Mouse (Mus musculus) adipocyte (in vitro differentiated cells): ENCODE measurements around the gene Lrrc8b.
A peak's percentile ranks its signal among the peaks of the same experiment; 100 is the strongest.

Source experiments
- DNase-seq: peaks from one replicate; pipeline ENCODE4 v3.0.0-alpha.2; 2016; ENCODE audit warnings: low spot score

Lrrc8b gene

GRCm38 (mm10) chr5:105415198-105415791, at the start of gene Lrrc8b:
Gene Lrrc8b, plus strand, starts transcription at chr5:105415775.
- DNase-seq, result peak; percentile 69

DNA sequence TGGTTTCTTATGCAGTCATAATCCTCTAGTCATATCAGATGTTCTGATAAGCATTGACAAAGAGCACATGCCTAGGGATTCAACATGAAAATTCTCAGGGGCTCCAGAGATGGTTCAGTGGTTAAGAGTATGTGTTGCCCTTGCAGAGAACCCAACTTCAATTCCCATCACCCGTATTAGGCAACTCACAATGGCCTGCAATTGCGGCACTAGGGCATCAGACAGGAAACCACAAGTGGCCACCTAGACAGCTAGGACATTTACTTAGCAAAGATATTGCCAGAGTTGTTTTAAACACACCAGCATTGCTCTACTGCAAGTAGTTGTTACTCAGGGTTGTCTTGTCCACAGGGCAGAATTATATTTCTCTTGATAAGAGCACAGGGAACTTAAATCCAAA, 34.1 kb upstream of the Lrrc8b start:
- no peak for DNase-seq

DNA sequence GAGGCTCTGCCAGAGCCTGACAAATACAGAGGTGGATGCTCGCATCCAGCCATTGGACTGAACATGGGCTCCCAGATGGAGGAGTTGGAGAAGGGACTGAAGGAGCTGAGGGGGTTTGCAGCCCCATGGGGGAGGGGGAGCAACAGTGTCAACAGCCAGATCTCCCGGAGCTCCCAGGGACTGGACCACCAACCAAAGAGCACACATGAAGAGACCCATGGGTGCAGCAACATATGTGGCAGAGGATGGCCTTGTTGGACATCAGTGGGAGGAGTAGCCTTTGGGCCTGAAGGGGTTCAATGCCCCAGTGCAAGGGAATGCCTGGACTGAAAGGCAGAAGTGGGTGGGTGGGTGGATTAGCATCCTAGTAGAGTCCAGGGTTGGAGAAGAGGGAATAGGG, 25.2 kb upstream of the Lrrc8b start:
- DNase-seq, result no peak

- DNase-seq, result peak; percentile 53
Observed at GRCm38 (mm10) chr5:105393731-105394130, 21.8 kb upstream of the Lrrc8b start.

GRCm38 (mm10) chr5:105395188-105395587, 20.4 kb upstream of the Lrrc8b start:
- DNase-seq, result no peak

DNA sequence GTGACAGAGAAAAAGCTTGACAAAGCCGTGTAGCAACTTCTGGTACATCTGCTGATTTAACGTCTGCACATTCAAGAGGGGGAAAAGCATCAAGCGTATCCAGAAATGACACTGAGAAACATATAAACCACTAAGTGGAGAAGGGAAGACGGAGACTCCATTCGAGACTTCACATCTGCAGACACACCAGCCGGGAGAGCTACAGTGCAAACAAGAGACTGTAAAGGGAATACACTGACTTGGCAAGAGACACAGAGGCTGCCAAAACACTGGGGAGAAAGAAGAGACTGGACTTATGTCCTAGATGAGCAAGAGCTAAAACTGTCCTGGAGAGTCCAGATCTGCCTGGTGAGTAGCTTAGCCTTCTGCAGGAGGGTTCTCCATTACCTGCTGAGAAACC, 16.6 kb upstream of the Lrrc8b start:
- DNase-seq, result peak; percentile 35

DNA sequence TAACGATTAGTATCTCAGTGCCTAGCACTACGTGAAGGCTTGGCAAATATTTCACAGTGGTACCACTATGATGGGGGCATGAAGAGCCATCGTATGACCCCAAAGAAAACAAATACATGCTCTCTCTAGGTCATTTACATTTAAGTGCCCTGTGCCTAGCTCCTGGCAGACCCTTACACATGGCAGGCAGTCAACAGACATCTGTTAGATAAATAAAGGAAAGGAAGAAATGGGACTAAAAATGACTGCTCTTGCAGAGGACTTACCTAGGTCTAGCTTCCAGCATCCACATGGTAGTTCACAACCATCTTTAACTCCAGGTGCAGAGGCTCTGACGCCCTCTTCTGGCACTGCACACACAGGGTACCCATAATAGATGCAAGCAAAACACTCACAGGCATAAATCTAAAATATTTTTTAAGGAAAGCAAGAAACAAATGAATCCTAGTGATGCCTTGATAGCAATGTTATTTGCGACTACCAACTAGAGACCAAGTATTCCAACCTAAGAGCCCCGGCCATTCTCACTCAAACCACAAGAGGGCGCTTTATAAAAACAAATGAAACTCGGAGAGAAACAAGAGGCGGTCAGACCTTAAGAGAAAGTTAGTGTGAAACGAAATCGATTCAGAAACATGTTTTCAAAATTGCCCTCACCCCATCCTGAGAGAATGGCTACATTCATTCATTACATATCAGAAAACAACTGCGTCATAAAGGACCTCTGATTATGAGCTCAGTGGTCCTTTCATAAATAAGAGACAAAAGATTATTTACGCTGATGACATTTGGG, 15.7 kb upstream of the Lrrc8b start:
- peak; percentile 88 for DNase-seq

GRCm38 (mm10) chr5:105400424-105401375, 14.9 kb upstream of the Lrrc8b start:
- peak; percentile 40 for DNase-seq

DNA sequence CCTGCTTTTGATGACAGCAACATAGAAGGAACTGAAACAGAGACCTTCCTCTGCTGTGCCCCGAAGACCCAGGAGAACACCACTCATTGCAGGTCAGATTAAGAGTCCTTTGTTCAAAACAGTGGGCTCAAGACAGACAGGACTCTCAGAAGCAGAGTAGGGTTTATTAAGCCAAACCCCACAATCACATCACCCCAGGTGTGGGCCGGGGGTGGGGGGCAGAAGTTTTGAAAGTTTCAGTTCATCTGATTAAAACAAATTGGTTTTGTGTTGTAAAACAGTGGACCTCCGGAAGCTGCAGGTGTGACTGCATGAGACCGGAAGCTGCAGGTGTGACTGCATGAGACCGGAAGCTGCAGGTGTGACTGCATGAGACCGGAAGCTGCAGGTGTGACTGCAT, 14.0 kb upstream of the Lrrc8b start:
- no peak for DNase-seq

DNA sequence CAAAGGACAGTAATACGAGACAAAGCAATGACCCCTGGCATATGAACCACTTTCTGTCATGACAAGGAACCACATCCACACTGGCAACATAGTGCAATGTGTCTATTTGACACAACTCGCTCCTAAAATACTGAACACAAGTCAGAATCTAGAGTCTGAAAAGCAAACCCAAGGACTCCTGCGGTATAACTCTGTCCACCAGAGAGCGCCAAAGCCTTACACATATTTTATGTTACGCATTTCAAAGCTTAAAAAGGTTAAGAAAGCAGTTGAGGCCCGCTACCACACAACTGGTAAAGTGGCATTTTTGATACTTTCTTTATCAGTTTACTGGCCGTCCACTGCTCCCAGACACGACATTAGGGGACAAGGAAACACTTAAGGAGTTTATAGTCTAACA, 10.6 kb upstream of the Lrrc8b start:
- DNase-seq, result peak; percentile 85

DNA sequence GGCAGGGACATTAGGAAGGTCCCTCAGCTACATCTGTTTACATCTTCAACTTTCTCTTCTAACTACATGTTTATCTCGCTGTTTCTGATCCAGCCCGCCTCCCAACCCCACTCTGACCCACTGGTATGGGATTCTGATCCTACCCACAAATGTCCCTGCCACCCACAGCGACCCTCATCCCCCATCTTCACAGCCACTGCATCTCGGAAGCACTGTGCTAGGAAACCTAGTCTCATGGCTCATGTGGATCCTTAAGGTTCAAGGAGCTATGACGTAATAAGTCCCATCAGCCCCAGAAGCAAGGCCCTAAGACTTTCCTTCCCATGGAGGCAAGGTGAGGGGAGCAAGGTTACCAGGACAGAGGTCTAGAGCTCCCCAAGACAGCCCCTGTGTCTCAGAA, 7.9 kb upstream of the Lrrc8b start:
- DNase-seq, result no peak

DNA sequence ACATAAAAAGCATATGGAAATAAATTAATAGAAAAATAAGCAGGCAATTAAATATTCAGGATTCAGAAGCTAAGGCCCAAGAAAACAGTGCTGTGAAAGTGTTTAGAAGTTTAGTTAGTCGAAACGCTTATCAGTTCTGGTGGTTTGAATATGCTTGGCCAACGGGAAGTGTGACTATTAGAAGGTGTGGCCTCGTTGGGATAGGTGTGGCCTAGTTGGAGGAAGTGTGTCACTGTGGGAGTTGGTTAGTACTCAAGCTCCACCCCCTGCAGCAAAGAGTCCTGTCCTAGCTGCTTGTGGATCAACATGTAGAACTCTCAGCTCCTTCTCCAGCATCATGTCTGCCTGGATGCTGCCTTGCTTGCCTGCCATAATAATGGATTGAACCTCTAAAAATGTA, 6.5 kb upstream of the Lrrc8b start:
- DNase-seq, result no peak

DNA sequence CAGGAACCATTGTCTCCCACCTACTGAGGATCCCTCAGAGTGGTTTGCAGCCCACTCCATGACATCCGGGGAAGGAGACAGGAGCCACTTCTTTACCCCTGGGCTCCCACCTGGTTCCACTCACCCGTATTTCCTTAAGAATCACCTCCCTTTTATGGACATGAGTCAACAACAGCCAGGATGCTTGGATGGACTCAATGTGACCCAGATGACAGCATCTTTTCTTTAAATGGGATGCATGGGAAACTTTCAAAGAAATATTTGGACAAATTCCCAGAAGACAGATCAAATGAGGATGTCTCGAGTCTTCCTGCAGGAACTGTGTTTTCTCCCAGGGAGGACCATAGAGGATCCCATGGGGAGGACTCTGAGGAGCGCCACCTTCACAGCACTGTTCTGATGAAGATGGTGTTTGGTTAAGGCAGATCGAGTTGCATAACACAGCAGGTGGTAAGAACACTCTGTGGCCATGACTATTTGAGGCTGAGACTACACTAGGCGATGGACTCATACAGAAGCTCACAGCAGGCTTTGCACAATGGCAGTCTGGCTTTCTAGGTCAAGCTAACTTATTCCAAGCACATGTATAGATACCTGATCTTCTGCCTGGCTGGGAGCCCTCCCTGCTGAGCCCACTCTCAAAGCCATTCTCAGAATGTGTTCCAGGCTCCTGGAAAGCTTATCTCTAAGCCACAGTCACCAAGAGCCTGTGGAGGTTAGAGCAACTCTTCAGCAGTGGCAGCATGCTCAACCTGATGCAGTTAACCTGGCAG, 4.9 kb upstream of the Lrrc8b start:
- no peak for DNase-seq

DNA sequence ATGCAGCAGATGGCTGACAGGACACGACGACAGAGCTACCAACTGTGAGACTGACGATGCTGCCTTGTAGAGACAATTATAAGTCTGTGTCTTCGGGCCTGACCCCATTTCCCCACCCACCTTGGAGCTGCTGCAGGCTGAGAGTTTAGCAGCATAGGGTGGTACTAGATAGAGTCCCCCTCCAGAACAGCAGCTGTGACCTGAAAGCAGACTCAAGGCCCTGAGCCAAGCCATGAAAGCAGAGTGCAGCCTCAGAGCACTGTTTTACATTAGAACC, 4.3 kb upstream of the Lrrc8b start:
- no peak for DNase-seq

- no peak for DNase-seq
Observed at GRCm38 (mm10) chr5:105411768-105412167, 3.8 kb upstream of the Lrrc8b start.

DNA sequence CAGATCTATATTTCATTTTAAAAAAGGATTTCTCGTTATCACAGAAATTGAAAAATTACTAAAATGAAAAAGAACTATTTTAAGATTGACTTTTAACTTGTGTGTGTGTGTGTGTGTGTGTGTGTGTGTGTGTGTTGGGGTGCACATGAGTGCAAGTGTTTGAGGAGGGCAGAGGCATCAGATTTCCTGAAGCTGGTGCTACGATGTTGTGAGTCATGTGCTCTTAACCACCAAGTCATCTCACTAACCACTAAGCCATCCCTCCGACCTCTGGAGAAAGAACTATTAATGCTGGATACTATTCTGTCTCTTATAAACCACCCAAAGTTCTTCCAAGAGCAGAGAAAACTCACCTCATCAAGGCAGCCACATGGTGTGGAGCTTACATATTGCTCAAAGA, 2.9 kb upstream of the Lrrc8b start:
- DNase-seq, result no peak

DNA sequence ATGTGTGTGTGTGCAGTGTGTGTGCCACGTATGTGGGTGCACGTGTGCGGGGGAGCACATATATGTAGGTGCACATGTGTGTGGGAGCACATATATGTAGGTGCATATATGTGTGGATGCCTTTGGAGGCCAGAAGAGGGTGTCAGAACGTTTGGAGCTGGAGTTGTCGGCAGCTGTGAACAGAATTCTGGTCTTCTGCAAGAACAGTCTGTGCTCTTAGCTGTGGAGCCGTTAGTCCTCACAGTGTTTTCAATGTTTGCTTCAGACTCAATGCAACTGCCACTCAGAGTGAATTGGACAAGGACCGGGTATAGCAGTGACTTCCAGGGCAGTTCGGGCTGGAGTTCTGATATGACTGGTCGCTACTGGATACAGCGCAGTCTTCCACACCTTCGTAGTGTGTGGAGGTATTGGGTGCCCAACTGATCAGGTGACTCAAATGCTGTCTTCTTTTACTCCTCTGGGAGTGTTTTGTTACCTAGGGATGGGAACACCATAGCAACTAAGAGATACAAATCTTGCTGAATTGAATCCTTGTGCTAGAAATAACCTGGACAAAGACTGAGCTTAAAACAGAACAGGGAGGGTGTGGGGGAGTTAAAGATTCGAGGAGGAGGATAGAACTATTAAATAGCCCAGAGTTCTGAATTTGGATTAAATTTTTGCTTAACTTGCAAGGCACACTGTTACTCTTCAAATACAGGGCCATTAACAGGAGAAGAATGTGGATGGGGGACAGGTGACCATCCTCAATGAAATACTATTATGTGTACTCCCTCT, 1.0 kb upstream of the Lrrc8b start:
- DNase-seq, result no peak

DNA sequence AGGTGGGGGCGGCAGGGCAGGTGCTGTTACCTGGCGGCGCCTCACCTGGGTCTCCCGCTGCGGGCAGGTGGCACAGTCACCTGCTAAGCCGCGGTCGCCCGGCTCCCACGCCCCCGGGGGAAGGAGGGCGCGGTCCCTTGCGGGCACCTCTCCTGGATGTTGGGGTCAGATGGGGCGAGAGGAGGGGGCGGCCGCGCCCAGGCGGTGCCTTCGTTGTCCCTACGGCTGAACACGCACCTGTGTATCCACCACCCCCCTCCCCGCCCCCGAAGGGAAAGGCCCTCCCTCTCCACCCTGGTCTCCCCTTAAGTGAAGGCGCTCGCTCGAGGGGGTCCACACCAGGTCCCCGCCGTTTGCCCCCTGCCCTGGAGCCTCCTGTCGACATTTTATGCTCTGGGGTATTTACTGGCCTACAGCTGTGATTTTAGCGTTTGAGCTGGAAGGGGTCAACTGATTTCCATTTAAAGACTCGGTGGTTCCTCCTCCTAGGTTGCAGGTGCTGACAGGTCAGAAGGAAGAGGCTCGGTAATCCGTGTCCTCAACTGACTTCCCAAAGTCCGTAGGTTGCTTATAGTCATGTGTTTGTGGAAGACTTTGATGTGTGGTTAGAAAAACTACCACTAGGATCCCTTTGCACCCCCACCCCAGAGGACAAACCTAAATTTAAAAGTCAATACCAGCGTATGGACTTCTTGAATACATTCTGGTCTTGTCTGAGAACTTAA, 538 bp downstream of the Lrrc8b start:
- DNase-seq, result no peak

DNA sequence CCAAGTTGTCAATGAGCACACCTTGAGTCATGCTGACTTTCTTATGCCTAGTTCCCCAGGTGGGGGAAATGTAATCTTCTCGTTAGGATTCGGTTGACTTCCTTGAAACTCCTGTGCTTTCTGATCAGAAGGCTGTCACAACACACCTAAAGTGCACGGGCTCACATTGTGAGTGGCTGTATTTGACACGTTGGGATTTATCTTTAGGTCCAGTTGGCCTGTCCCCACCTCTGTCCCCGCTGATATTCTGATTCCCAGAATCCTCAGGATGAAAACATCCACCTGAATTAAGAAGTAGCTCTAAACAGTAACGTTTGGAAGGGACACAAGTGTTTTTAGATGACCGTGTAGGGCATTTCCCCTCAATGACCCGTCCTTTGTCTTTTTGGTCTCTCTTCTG, 1.6 kb downstream of the Lrrc8b start:
- DNase-seq, result no peak

DNA sequence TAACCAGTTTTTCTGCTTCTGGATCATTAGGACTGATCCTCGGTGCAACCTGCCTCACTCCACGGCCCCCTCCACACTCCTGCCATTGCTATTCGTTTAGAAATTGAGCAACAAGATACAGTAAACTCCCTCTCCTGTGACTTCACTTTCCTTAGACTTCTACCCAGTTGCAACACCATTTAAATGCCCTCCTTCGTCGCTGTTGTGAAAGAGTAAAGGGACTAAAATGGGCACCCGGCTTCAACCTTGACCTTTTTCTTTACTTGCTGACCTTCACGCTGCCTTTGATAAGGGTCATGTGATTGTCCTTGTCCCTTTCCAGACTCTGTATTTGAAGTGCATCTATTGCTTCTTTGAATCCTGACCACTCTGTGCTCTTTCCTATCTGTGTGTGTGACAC, 2.8 kb downstream of the Lrrc8b start:
- no peak for DNase-seq

DNA sequence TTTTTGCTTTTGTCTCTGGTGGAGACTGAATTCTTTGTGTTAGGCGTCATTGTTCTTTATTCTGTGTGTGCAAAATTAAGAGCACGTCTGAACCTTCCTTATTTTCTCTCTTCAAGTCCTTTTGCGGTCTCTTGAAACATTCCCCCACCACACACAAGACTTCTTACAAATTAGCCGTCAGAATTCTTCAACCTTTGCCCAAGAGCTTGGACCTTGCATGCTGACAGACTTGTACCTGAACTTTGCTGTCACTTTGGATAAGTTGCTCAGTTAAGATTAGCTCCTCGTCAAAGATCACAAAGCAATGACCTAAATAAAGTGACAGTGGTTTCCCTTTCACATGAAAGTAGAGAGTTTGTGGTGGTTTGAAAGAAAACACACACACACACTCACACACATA, 3.3 kb downstream of the Lrrc8b start:
- DNase-seq, result no peak
